Mouse (Mus musculus) forebrain, embryonic 15.5 days (tissue): ENCODE measurements around the gene Cntrl. TPM values are rescaled to one million over a fixed set of nuclear protein-coding genes. Genes with fewer than 3 reads are reported as not detected.

Experiments used
- ATAC-seq: fragments of 200-750 bp; cut with Nextera tagmentation; replicated peaks from 2 replicates; pipeline ENCODE4 v1.8.0; 2017; ENCODE audit warnings: mild to moderate bottlenecking, moderate TSS enrichment, moderate library complexity
- H3K27ac ChIP-seq: fragments of 300-500 bp; sonication (generic); replicated peaks from 2 replicates; pipeline ENCODE4 v1.5.1; 2015; ENCODE audit warnings: mild to moderate bottlenecking, inconsistent platforms
- H3K27me3 ChIP-seq: fragments of 300-500 bp; sonication (generic); 2 replicates; pipeline ENCODE4 v1.6.1; 2015; ENCODE audit warnings: inconsistent platforms
- H3K36me3 ChIP-seq: fragments of 300-500 bp; sonication (generic); 2 replicates; pipeline ENCODE4 v1.6.1; 2015; ENCODE audit warnings: mild to moderate bottlenecking, inconsistent platforms
- H3K4me1 ChIP-seq: fragments of 300-500 bp; sonication (generic); 2 replicates; pipeline ENCODE4 v1.6.1; 2015; ENCODE audit warnings: inconsistent platforms
- H3K4me2 ChIP-seq: fragments of 300-500 bp; sonication (generic); replicated peaks from 2 replicates; pipeline ENCODE4 v1.6.1; 2015; ENCODE audit warnings: mild to moderate bottlenecking, inconsistent platforms
- H3K4me3 ChIP-seq: fragments of 300-500 bp; sonication (generic); 2 replicates; pipeline ENCODE4 v1.5.1; 2015; ENCODE audit warnings: mild to moderate bottlenecking, inconsistent platforms
- H3K9ac ChIP-seq: fragments of 300-500 bp; sonication (generic); replicated peaks from 2 replicates; pipeline ENCODE4 v1.6.1; 2015; ENCODE audit warnings: mild to moderate bottlenecking, inconsistent platforms
- H3K9me3 ChIP-seq: fragments of 300-500 bp; sonication (generic); 2 replicates; pipeline ENCODE4 v1.6.1; 2016; ENCODE audit warnings: inconsistent platforms
- WGBS: fragments of 180-500 bp; shearing (Covaris S2); methylation state at CpG from one replicate; pipeline ENCODE4 v1.1.7; 2015; ENCODE audit warnings: mixed read lengths; 5-methylcytosine and 5-hydroxymethylcytosine counted together
- polyA plus RNA-seq: library from polyadenylated mRNA; unstranded; fragments of >200 nt; fragmentation: Nextera tagmentation; extraction: Ambion mirVana; gene quantifications from 2 replicates; pipeline ENCODE4 v1.2.1, GENCODE M21; 2015

Gene Cntrl
- polyA plus RNA-seq, 1 experiment from 2014 or later, result 15.5 TPM

DNA sequence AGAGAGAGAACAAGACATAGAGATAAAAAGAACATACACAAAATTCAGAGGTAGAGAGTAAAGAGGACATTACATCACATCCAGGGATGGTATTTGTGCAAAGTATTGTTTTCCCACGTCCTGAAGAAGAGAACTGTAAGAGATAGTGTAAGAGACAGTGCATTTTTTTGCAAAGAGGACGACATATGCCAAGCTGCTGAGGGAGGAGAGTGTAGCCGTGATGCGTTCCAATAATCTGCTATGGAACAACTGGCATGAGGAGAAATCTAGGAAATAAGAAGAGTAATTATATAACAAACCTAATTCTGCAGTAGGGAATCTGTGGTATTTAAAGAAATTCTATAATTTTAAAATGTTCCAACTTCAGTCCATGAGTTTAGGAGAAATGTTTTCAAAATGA, 21.9 kb upstream of the Cntrl start:
- WGBS, result 69% methylated on average over 4 of the region's 4 CpGs
- H3K9ac ChIP-seq, result no peak overlapping the region
- no peaks in the 10 kb centered on the region for H3K27me3 ChIP-seq
- no peak for ATAC-seq
- H3K4me1 ChIP-seq, result no peaks in the 10 kb centered on the region
- no peaks in the 10 kb centered on the region for H3K9me3 ChIP-seq
- H3K27ac ChIP-seq, result no peak overlapping the region
- H3K4me2 ChIP-seq, result no peak overlapping the region
- no peaks in the 10 kb centered on the region for H3K36me3 ChIP-seq
- no peak overlapping the region for H3K4me3 ChIP-seq

DNA sequence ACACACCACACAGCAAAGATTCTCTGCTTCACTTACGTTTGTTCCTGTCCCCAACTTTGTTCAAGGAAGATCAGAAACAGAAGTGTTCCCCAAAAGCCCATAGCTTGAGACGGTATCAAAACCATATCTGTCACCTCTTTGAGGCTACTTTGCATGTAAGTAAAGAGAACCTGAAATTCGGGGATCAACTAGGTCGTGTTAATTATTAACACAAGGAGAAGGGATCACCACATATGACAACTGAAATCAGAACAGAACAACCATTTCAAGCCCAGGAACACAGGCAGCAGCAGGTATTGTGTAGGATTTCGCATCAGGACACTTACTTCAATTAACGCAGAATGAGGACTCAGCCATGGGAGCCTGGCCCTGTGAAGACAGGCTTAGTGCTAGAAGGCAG, 8.8 kb upstream of the Cntrl start:
- H3K9ac ChIP-seq, result no peak overlapping the region
- WGBS, result 91% methylated on average over 6 of the region's 6 CpGs
- no peaks in the 10 kb centered on the region for H3K4me1 ChIP-seq
- H3K27ac ChIP-seq, result no peak overlapping the region
- no peak for ATAC-seq
- no peaks in the 10 kb centered on the region for H3K36me3 ChIP-seq
- no peaks in the 10 kb centered on the region for H3K27me3 ChIP-seq
- no peaks in the 10 kb centered on the region for H3K9me3 ChIP-seq
- no peak overlapping the region for H3K4me3 ChIP-seq
- H3K4me2 ChIP-seq, result no peak overlapping the region

DNA sequence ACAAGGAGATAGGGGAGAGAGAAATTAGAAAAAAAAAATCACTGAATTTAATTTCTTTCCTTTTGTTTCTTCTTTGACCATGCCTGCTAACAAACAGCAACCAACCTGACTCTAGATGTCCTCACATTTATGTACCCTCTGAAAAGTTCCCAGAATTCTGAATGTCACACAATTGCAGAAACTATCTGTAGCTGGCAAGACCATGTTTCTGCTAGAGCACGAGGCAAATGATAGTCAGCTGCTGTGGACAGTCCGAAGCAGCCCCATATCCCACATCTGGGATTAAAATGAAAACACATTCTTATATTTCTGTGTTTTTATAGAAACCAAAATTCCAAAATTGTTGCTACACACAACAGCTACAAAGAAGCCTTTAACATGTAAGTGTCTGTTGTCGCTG, 7.8 kb upstream of the Cntrl start, which contains the start of gene AI182371:
Gene AI182371, minus strand, starts transcription at position 101 of the 400 bp plus-strand sequence.
- 96% methylated on average over 3 of the region's 3 CpGs for WGBS
- no peak for ATAC-seq
- Histone ChIP-seq H3K4me1 (no peaks in the 10 kb centered on the region), H3K36me3 (no peaks in the 10 kb centered on the region), H3K4me2 (no peak within 1 kb of the TSS), H3K27ac (no peak within 1 kb of the TSS), H3K9me3 (no peaks in the 10 kb centered on the region), H3K4me3 (no peak within 1 kb of the TSS), H3K27me3 (no peaks in the 10 kb centered on the region), H3K9ac (no peak within 1 kb of the TSS)

DNA sequence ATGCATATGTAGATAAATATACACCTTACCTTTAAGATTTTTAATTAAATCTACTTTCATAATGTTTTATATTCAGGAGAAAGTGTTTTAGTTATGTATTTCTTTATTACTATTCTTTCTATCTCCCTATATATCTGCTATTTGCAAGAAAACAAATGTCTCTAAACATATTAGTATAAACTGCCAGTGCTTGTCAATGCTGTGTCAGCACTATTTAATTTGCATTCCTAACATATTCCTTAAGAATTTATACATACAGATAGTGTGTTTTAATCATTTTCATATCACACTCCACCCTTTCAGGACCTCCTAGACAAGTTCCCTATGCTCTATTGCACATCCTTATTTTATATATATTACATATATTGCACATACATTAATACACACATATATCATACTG, 6.5 kb upstream of the Cntrl start:
- Histone ChIP-seq H3K27ac (no peak overlapping the region), H3K4me3 (no peak overlapping the region), H3K27me3 (no peaks in the 10 kb centered on the region), H3K4me2 (no peak overlapping the region), H3K4me1 (no peaks in the 10 kb centered on the region), H3K9ac (no peak overlapping the region), H3K36me3 (no peaks in the 10 kb centered on the region), H3K9me3 (no peaks in the 10 kb centered on the region)
- no peak for ATAC-seq

DNA sequence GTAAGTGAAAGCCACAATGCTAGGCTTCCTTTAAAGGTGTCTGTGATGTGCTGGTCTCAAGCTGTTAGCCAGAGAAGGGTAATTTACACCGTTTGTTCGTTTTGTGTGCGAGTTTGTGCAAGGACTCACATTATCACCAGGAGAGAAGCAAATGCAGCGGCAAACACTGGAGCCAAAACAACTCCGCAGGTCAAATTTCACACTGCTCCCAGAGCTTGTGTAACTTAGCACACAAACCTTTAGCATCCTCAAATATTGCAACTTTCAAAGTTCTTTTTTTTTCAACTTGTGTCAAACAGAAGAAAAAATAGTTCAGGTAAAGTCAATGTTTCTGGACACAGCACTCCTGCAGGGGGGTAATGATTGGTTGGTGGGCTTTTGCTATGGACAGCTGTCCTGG, 5.7 kb upstream of the Cntrl start:
- Histone ChIP-seq H3K27me3 (no peaks in the 10 kb centered on the region), H3K27ac (no peak overlapping the region), H3K9me3 (no peaks in the 10 kb centered on the region), H3K9ac (no peak overlapping the region), H3K4me1 (no peaks in the 10 kb centered on the region), H3K4me3 (no peak overlapping the region), H3K4me2 (no peak overlapping the region), H3K36me3 (no peaks in the 10 kb centered on the region)
- WGBS, result 78% methylated on average over 5 of the region's 5 CpGs
- ATAC-seq, result no peak

DNA sequence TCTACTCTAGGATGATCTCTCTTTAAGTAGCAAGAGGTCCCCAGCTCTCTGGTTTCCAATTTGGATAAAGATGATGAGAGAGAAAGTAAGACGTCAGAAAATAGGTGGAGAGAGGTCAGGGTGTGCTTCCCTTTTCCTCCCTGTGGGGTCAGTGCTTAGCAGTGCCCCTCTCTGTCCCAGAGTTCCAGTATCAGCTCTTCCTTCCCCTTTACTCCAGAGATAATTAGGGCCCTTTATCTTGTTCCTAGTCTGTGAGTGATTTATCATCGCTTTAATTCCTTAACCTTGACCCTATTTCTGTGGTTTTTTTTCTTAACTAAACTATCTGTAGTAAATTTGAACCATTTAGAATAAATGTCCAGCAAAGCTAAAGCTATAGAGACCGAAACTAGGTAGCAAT, 4.4 kb upstream of the Cntrl start:
- no peak for ATAC-seq
- Histone ChIP-seq H3K4me3 (no peak overlapping the region), H3K27me3 (no peaks in the 10 kb centered on the region), H3K4me1 (peaks cover under 1% of the 10 kb centered on the region; the same call in 1 of the 2 replicates), H3K27ac (no peak overlapping the region), H3K9me3 (no peaks in the 10 kb centered on the region), H3K9ac (no peak overlapping the region), H3K4me2 (no peak overlapping the region), H3K36me3 (no peaks in the 10 kb centered on the region)
- 66% methylated on average over 3 of the region's 3 CpGs for WGBS

DNA sequence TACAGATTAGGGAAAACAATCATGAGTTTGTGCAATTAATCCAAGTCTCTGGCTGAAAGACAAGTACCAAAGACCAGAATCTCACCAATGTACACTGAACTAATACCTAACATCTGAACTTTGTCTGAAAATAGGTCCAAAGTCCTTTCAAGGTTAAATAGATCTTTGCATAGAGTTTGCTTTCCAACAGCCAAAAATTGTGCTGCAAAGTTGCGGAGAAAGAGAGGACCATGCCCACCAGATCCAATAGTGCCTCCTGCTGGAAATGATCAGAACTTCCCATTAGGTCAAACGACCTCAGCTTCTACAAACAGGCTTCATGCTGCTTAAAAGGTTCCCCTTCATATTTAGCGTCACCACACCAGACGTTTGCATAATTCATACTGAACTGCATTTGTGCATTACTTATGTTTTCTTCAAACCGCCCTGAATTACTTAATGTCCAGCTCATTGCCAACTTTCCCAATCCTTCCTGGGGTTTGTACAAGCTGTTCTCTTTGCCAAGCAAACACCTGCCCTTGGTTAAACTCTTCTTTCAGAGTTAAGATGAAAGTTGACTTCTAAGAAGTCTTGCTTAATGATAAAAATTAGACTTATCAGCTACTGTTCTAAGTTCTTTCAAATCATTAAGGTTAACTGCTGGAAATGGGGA, 1.2 kb upstream of the Cntrl start:
- Histone ChIP-seq H3K4me1 (peaks cover 4% of the 10 kb centered on the region; the same call in 1 of the 2 replicates), H3K9me3 (no peaks in the 10 kb centered on the region), H3K4me3 (no peak overlapping the region), H3K36me3 (no peaks in the 10 kb centered on the region), H3K27me3 (no peaks in the 10 kb centered on the region), H3K27ac (no peak overlapping the region), H3K4me2 (no peak overlapping the region), H3K9ac (no peak overlapping the region)
- no peak for ATAC-seq
- WGBS, result 53% methylated on average over 5 of the region's 5 CpGs

DNA sequence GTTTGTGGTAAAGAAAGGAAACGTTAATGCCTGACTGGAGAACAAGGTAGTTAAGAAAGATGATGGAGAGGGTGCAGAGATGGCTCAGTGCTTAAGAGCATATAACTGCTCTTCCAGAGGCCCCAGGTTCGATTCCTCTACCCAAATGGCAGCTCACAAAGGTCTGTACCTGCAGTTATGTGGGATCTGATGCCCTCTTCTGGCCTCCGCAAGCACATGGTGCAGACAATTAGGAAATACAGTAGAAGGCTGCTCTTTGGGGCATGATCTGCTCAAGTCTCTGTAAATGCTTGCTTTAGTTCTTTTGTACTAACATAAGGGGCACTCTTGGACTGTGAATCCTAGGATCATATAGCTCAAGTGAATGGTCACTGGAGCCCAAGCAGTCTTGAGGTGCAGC, 580 bp upstream of the Cntrl start:
- Histone ChIP-seq H3K36me3 (no peaks in the 10 kb centered on the region), H3K27ac (peak overlapping the region; percentile 88), H3K9ac (peak overlapping the region; percentile 93), H3K27me3 (no peaks in the 10 kb centered on the region), H3K4me3 (peak overlapping the region; percentile 99), H3K4me2 (peak overlapping the region; percentile 58), H3K9me3 (no peaks in the 10 kb centered on the region), H3K4me1 (peaks cover 4% of the 10 kb centered on the region; the same call in 1 of the 2 replicates)
- peak; percentile 55 for ATAC-seq
- WGBS, result 26% methylated on average over 3 of the region's 3 CpGs

DNA sequence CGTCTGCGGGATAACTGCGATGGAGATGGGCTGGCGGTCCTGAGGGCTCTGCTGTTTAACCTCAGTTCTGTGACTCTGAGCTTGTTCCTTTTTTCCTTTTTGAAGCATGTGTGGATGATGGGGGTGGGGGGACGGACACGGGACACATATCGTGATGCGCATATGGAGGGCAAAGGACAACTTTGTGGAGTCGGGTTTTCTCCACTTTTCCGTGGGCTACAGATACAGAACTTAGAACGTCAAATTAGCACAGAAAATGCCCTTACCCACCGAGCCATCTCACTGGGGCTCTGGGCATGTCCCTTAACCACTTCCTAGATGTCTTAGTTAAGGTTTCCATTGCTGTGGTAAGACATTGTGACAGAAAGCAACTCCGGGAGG, 622 bp downstream of the Cntrl start:
- Histone ChIP-seq H3K4me1 (peaks cover 4% of the 10 kb centered on the region; the same call in 1 of the 2 replicates), H3K4me2 (peak overlapping the region; percentile 58), H3K27ac (peak overlapping the region; percentile 88), H3K27me3 (no peaks in the 10 kb centered on the region), H3K9me3 (no peaks in the 10 kb centered on the region), H3K4me3 (peak overlapping the region; percentile 99), H3K9ac (peak overlapping the region; percentile 93), H3K36me3 (no peaks in the 10 kb centered on the region)
- ATAC-seq, result peak; percentile 7; the same call in 1 of the 2 replicates
- WGBS, result 1% methylated on average over 13 of the region's 13 CpGs

DNA sequence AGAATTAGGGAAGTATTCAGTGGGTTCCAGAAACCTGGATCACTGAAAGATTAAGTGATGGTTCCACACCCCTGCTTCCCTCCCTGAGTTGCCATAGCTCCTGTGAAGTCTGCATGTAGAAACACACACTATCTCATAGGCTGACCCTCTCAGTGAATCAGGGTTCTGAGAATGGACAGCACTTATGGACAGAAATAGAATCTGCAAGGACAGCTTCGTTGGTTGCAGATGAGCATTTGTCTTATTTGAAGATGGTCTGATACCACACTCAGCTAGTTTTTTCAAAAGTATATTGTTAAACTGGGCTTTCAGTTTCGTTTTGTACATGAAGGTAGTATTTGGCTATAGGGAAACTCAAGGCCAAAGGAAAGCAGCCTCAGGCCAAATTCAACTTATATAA, 1.2 kb downstream of the Cntrl start:
- H3K27me3 ChIP-seq, result no peaks in the 10 kb centered on the region
- no peak overlapping the region for H3K4me3 ChIP-seq
- H3K27ac ChIP-seq, result no peak overlapping the region
- H3K4me2 ChIP-seq, result no peak overlapping the region
- WGBS, result 82% methylated on average over 2 of the region's 2 CpGs
- H3K9ac ChIP-seq, result no peak overlapping the region
- no peaks in the 10 kb centered on the region for H3K36me3 ChIP-seq
- no peak for ATAC-seq
- no peaks in the 10 kb centered on the region for H3K9me3 ChIP-seq
- peaks cover 4% of the 10 kb centered on the region; the same call in 1 of the 2 replicates for H3K4me1 ChIP-seq

DNA sequence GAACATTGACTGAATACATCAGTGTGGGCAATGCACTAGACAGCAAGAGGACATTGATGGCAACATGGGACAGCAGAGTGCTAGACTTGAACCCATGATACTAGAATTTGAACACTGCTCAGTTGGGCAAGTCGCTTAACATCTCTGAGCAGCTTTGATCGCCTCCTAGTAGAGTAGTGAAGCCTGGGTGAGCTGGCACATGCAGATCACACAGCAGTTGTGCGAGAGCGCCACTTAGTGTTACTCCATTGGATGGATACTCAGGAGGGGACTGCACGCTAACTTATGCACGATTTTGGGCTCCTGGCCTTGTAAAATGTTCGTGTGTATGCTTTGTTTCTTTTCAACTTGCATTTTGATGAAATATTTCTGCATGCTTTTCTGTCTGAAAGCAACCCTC, 15.4 kb downstream of the Cntrl start:
- no peak for ATAC-seq
- no peaks in the 10 kb centered on the region for H3K4me1 ChIP-seq
- no peak overlapping the region for H3K4me3 ChIP-seq
- 71% methylated on average over 7 of the region's 7 CpGs for WGBS
- no peaks in the 10 kb centered on the region for H3K27me3 ChIP-seq
- no peak overlapping the region for H3K27ac ChIP-seq
- H3K4me2 ChIP-seq, result no peak overlapping the region
- no peaks in the 10 kb centered on the region for H3K9me3 ChIP-seq
- H3K9ac ChIP-seq, result no peak overlapping the region
- H3K36me3 ChIP-seq, result peaks cover 26% of the 10 kb centered on the region

DNA sequence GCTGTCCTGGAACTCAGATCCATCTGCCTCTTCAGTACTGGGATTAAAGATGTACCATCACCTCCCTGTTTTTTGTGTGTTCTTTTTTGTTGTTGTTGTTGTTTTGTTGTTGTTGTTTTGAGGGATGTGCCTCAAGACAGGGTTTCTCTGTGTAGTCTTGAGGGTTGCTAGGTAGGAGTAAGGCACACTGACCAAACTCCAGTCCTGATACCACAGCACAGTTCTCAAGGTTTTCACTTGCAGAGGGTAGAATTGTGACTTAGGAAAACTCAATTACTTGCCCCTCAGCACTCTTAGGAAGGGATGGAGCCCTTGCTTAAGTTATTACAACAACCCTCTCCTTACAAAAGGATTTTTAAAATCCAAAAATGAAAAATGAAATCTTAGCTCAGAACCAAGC, 22.2 kb downstream of the Cntrl start:
- ATAC-seq, result no peak
- no peaks in the 10 kb centered on the region for H3K27me3 ChIP-seq
- peaks cover 15% of the 10 kb centered on the region for H3K4me1 ChIP-seq
- H3K9me3 ChIP-seq, result no peaks in the 10 kb centered on the region
- H3K4me2 ChIP-seq, result peak overlapping the region; percentile 58
- H3K27ac ChIP-seq, result peak overlapping the region; percentile 47; the same call in 1 of the 2 replicates
- H3K4me3 ChIP-seq, result peak overlapping the region; percentile 48
- peaks cover 26% of the 10 kb centered on the region for H3K36me3 ChIP-seq
- no peak overlapping the region for H3K9ac ChIP-seq
